Mouse (Mus musculus): ENCODE measurements around the gene Cmtm4.

The Cmtm4 gene

GRCm38 (mm10) chr8:104374864-104375846 is 20.5 kb downstream of the Cmtm4 start:
- DNase-seq (ENCODE audit: low read depth, low spot score): no peak

GRCm38 (mm10) chr8:104374269-104374668 is 21.3 kb downstream of the Cmtm4 start:
- no peak for DNase-seq (ENCODE audit: low read depth, low spot score)

- no peak for DNase-seq (ENCODE audit: low read depth, low spot score)
Measured at GRCm38 (mm10) chr8:104373779-104374178, 21.8 kb downstream of the Cmtm4 start.

GRCm38 (mm10) chr8:104371121-104371520 is 24.5 kb downstream of the Cmtm4 start:
- no peak for DNase-seq (ENCODE audit: low read depth, low spot score)

- DNase-seq (ENCODE audit: low read depth, low spot score): peak; percentile 37
Measured at GRCm38 (mm10) chr8:104370071-104370470, 25.5 kb downstream of the Cmtm4 start.

GRCm38 (mm10) chr8:104369591-104369990 is 26.0 kb downstream of the Cmtm4 start:
- DNase-seq (ENCODE audit: low read depth, low spot score): no peak

GRCm38 (mm10) chr8:104367398-104367797 is 28.2 kb downstream of the Cmtm4 start:
- DNase-seq (ENCODE audit: low read depth, low spot score): no peak

GRCm38 (mm10) chr8:104365695-104366094 is 29.9 kb downstream of the Cmtm4 start:
- no peak for DNase-seq (ENCODE audit: low read depth, low spot score)

GRCm38 (mm10) chr8:104359778-104360456 is 35.7 kb downstream of the Cmtm4 start:
- DNase-seq (ENCODE audit: low read depth, low spot score): no peak

- DNase-seq (ENCODE audit: low read depth, low spot score): no peak
Measured at GRCm38 (mm10) chr8:104358637-104359036, 37.0 kb downstream of the Cmtm4 start.

GRCm38 (mm10) chr8:104354504-104354903 is 41.1 kb downstream of the Cmtm4 start:
- no peak for DNase-seq (ENCODE audit: low read depth, low spot score)

GRCm38 (mm10) chr8:104353186-104353585 is 42.4 kb downstream of the Cmtm4 start:
- DNase-seq (ENCODE audit: low read depth, low spot score): no peak

- DNase-seq (ENCODE audit: low read depth, low spot score): no peak
Measured at GRCm38 (mm10) chr8:104350047-104350446, 45.6 kb downstream of the Cmtm4 start.

- DNase-seq (ENCODE audit: low read depth, low spot score): no peak
Measured at GRCm38 (mm10) chr8:104348971-104349370, 46.6 kb downstream of the Cmtm4 start.

- DNase-seq (ENCODE audit: low read depth, low spot score): no peak
Measured at GRCm38 (mm10) chr8:104346706-104347105, 48.9 kb downstream of the Cmtm4 start.

- DNase-seq (ENCODE audit: low read depth, low spot score): no peak
Measured at GRCm38 (mm10) chr8:104344622-104345021, 51.0 kb downstream of the Cmtm4 start.

- peak; percentile 95 for DNase-seq (ENCODE audit: low read depth, low spot score)
Measured at GRCm38 (mm10) chr8:104343957-104344356, 51.6 kb downstream of the Cmtm4 start.

- DNase-seq (ENCODE audit: low read depth, low spot score): peak; percentile 21
Measured at GRCm38 (mm10) chr8:104342426-104342825, 53.2 kb downstream of the Cmtm4 start.

- DNase-seq (ENCODE audit: low read depth, low spot score): no peak
Measured at GRCm38 (mm10) chr8:104341678-104342077, 53.9 kb downstream of the Cmtm4 start.

- DNase-seq (ENCODE audit: low read depth, low spot score): peak; percentile 97
Measured at GRCm38 (mm10) chr8:104341106-104341561, 54.5 kb downstream of the Cmtm4 start.

- DNase-seq (ENCODE audit: low read depth, low spot score): peak; percentile 90
Measured at GRCm38 (mm10) chr8:104340233-104341105, 55.1 kb downstream of the Cmtm4 start.

- no peak for DNase-seq (ENCODE audit: low read depth, low spot score)
Measured at GRCm38 (mm10) chr8:104339983-104340232, 55.7 kb downstream of the Cmtm4 start.
